Mouse (Mus musculus): ENCODE measurements around the gene Fam160a2. TPM values are rescaled to one million over a fixed set of nuclear protein-coding genes. Genes with fewer than 3 reads are reported as not detected.
"Not testable (repeated sequence)": the region's sequence is repeated elsewhere in the genome, so short reads cannot be mapped to it uniquely, and the experiment has no call there.

Fam160a2 gene
- total RNA-seq, 2 experiments from 2014 or later = 74.5 to 80.4 TPM

- TF ChIP-seq CTCF (IDR thresholded peaks at IDR 0.05) = no peak
- DNase-seq (ENCODE audit: extremely low spot score in 1 of 2, low spot score in 2 of 2) = no peak
- Histone ChIP-seq H3K4me3 (no peak overlapping the region), H3K27ac (no peak overlapping the region; the same call in 1 of the 2 replicates)
- intact Hi-C loops (cut with DNase I) = no loop called here
These were observed 18.3 kb upstream of the Fam160a2 start for GRCm38 (mm10) chr7:105418106-105418505.

GRCm38 (mm10) chr7:105416529-105416928 is 16.7 kb upstream of the Fam160a2 start:
- no peak for DNase-seq (ENCODE audit: extremely low spot score in 1 of 2, low spot score in 2 of 2)
- TF ChIP-seq CTCF (IDR thresholded peaks at IDR 0.05) = no peak
- intact Hi-C loops (cut with DNase I) = loop anchor here (1.0 kb wide), 1 partner anchor 9 kb away; the partner anchor contains the start of gene Cckbr
- no peak overlapping the region for H3K27ac ChIP-seq
- H3K4me3 ChIP-seq = no peak overlapping the region

- intact Hi-C loops (cut with DNase I) = no loop called here
- DNase-seq (ENCODE audit: extremely low spot score in 1 of 2, low spot score in 2 of 2) = peak; percentile 41 to 63
- H3K4me3 ChIP-seq = no peak overlapping the region
- peak overlapping the region; percentile 50 for H3K27ac ChIP-seq
- no peak for TF ChIP-seq CTCF (IDR thresholded peaks at IDR 0.05)
These were observed 14.5 kb upstream of the Fam160a2 start for GRCm38 (mm10) chr7:105414385-105414784.

- intact Hi-C loops (cut with DNase I) = loop anchor here (1.0 to 2.0 kb wide), 2 partner anchors 67 to 103 kb away; no protein-coding TSS in a partner anchor
- peak; percentile 99 for TF ChIP-seq CTCF (IDR thresholded peaks at IDR 0.05)
- DNase-seq (ENCODE audit: extremely low spot score in 1 of 2, low spot score in 2 of 2) = peak; percentile 79 to 89
- H3K27ac ChIP-seq, H3K4me3 ChIP-seq: not testable (repeated sequence)
These were observed 12.2 kb upstream of the Fam160a2 start for GRCm38 (mm10) chr7:105411874-105412632.

GRCm38 (mm10) chr7:105406322-105406721 is 6.5 kb upstream of the Fam160a2 start:
- no peak for DNase-seq (ENCODE audit: extremely low spot score in 1 of 2, low spot score in 2 of 2)
- no peak overlapping the region for H3K4me3 ChIP-seq
- intact Hi-C loops (cut with DNase I) = loop anchor here (10.0 kb wide), 2 partner anchors 228 to 328 kb away; partner anchors contain the start of genes Ilk, Rrp8 and Trim3
- no peak overlapping the region for H3K27ac ChIP-seq
- TF ChIP-seq CTCF (IDR thresholded peaks at IDR 0.05) = no peak

GRCm38 (mm10) chr7:105404268-105404667 is 4.4 kb upstream of the Fam160a2 start, which contains the start of gene Cnga4:
Gene Cnga4, plus strand, starts transcription at chr7:105404568.
- intact Hi-C loops (cut with DNase I) = loop anchor here (10.0 kb wide), 2 partner anchors 231 to 331 kb away; partner anchors contain the start of genes Ilk, Rrp8 and Trim3
- Histone ChIP-seq H3K27ac (no peak within 1 kb of the TSS), H3K4me3 (no peak within 1 kb of the TSS)
- DNase-seq (ENCODE audit: extremely low spot score in 1 of 2, low spot score in 2 of 2) = no peak
- no peak for TF ChIP-seq CTCF (IDR thresholded peaks at IDR 0.05)

- intact Hi-C loops (cut with DNase I) = loop anchor here (10.0 kb wide), 1 partner anchor 224 kb away; no protein-coding TSS in a partner anchor
- TF ChIP-seq CTCF (IDR thresholded peaks at IDR 0.05) = no peak
- DNase-seq (ENCODE audit: extremely low spot score in 1 of 2, low spot score in 2 of 2) = peak in 1 of 2 experiments; percentile 32
- Histone ChIP-seq H3K4me3 (peak overlapping the region; percentile 87), H3K27ac (peak overlapping the region; percentile 82)
These were observed 558 bp downstream of the Fam160a2 start for GRCm38 (mm10) chr7:105399058-105399934.

- DNase-seq (ENCODE audit: extremely low spot score in 1 of 2, low spot score in 2 of 2) = no peak
- Histone ChIP-seq H3K27ac (no peak overlapping the region), H3K4me3 (no peak overlapping the region)
- no peak for TF ChIP-seq CTCF (IDR thresholded peaks at IDR 0.05)
- intact Hi-C loops (cut with DNase I) = loop anchor here (10.0 kb wide), 1 partner anchor 221 kb away; no protein-coding TSS in a partner anchor
These were observed 3.7 kb downstream of the Fam160a2 start for GRCm38 (mm10) chr7:105396126-105396525.

- intact Hi-C loops (cut with DNase I) = loop anchor here (10.0 kb wide), 1 partner anchor 220 kb away; no protein-coding TSS in a partner anchor
- DNase-seq (ENCODE audit: extremely low spot score in 1 of 2, low spot score in 2 of 2) = no peak
- no peak for TF ChIP-seq CTCF (IDR thresholded peaks at IDR 0.05)
- Histone ChIP-seq H3K27ac (no peak overlapping the region), H3K4me3 (no peak overlapping the region)
These were observed 4.6 kb downstream of the Fam160a2 start for GRCm38 (mm10) chr7:105395131-105395820.

- intact Hi-C loops (cut with DNase I) = loop anchor here (10.0 kb wide), 1 partner anchor 220 kb away; no protein-coding TSS in a partner anchor
- no peak for TF ChIP-seq CTCF (IDR thresholded peaks at IDR 0.05)
- H3K27ac ChIP-seq = no peak overlapping the region
- no peak overlapping the region for H3K4me3 ChIP-seq
- DNase-seq (ENCODE audit: extremely low spot score in 1 of 2, low spot score in 2 of 2) = no peak
These were observed 5.2 kb downstream of the Fam160a2 start for GRCm38 (mm10) chr7:105394606-105395005.

GRCm38 (mm10) chr7:105390236-105390635 is 9.6 kb downstream of the Fam160a2 start:
- intact Hi-C loops (cut with DNase I) = loop anchor here (10.0 kb wide), 1 partner anchor 215 kb away; no protein-coding TSS in a partner anchor
- no peak for DNase-seq (ENCODE audit: extremely low spot score in 1 of 2, low spot score in 2 of 2)
- TF ChIP-seq CTCF (IDR thresholded peaks at IDR 0.05) = no peak
- Histone ChIP-seq H3K4me3 (no peak overlapping the region), H3K27ac (no peak overlapping the region)

All from left cerebral cortex, adult 2 months (tissue).